Mouse (Mus musculus): ENCODE results near the gene Cnot1. TPM values are rescaled to one million over a fixed set of nuclear protein-coding genes. Genes with fewer than 3 reads are reported as not detected.

Gene Cnot1
- polyA plus RNA-seq, 1 experiment: 94.5 TPM

DNA sequence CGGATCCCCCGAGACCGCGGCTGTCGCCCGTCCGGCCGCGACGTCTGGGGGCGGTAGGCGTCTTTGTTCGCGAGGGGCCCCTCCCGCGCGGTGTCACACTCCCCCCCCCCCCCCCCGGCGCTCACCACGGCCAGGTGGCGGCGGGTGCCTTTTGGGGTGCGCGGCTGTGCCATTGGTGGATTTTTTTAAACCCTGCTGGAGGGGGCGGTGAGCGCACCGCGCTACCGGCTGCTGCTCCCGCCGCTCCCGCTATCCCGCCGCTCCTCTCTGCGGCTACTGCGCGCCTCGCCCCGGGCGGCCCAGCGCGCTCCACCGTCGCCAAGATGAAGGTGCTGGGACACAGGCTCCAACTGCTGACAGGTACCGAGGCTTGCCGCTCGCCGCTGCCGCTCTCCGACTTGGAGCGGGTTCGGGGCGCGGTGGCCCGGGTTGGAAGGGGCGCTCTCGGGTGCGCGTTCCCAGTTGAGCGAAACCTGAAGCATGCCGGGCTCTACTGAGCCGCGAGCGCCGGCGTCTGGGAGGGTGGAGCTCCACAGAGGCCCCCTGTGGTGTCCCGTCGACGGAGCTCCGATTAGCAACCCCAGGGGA is 129.1 kb downstream of the Cnot1 start:
- TF ChIP-seq CTCF (IDR thresholded peaks at IDR 0.05; ENCODE audit: insufficient read depth, low read length) (no peak), POLR2A (IDR thresholded peaks at IDR 0.05; ENCODE audit: borderline replicate concordance, extremely low read depth, low read depth, low read length) (no peak)
- DNase-seq: peak; percentile 6
- under 1% methylated on average over 64 of the region's 70 CpGs for WGBS
- Histone ChIP-seq H3K4me3 (replicated peaks; ENCODE audit: extremely low read depth, low read depth, low read length) (peak overlapping the region; percentile 25), H3K4me1 (ENCODE audit: control insufficient read depth, insufficient read depth, low read length) (no peaks in the 10 kb centered on the region)

DNA sequence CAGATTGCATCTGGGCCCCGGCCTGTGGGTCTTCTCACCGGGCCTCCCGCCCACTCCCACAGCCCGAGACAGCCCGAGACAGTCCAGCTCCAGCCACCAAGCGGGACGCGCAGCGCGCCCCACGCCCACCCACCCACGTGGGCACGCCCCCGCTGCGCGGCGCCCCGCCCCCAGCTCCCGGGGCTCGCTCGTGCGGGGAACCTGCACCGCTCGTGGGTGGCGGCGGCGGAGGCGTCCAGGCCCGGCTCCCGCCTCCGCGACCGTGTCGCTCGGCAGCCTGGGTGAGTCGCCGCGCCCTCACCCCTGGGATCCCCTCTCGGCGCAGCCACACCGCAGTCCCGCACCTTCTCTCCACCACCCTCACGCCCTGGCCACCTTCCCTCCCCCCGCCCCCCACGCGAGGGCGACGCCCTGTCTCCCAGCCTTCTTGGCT is 129.7 kb downstream of the Cnot1 start:
- 2% methylated on average over 46 of the region's 48 CpGs for WGBS
- Histone ChIP-seq H3K4me3 (replicated peaks; ENCODE audit: extremely low read depth, low read depth, low read length) (peak overlapping the region; percentile 25), H3K4me1 (ENCODE audit: control insufficient read depth, insufficient read depth, low read length) (no peaks in the 10 kb centered on the region)
- no peak for TF ChIP-seq CTCF (IDR thresholded peaks at IDR 0.05; ENCODE audit: insufficient read depth, low read length)
- TF ChIP-seq POLR2A (IDR thresholded peaks at IDR 0.05; ENCODE audit: borderline replicate concordance, extremely low read depth, low read depth, low read length): no peak
- DNase-seq: no peak

DNA sequence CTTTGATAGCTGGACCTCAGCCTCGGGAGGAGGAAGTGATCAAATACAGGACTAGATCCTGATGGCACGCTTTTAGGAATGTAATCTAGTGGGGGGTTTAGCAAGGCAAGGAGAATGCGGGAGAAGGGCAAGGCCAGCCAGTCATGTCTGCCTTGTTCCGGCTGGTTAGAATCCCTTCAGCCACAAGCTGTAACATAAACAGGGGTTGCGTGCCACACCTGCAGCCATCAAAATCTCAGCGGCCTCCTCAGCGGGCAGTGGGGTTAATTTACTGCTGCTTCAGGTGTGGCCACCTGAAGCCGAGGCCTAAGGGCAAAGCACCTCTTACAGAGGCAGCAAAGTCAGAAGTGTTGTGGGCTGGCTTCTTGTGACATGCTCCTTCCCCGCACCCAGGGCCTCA is 130.6 kb downstream of the Cnot1 start, which contains the start of gene Ndrg4:
Gene Ndrg4, plus strand, starts transcription at position 350 of the 400 bp plus-strand sequence.
- H3K4me3 ChIP-seq (replicated peaks; ENCODE audit: extremely low read depth, low read depth, low read length): peak within 1 kb of the TSS; percentile 25
- DNase-seq: no peak
- no peaks in the 10 kb centered on the region for H3K4me1 ChIP-seq (ENCODE audit: control insufficient read depth, insufficient read depth, low read length)
- 39% methylated on average over 9 of the region's 9 CpGs for WGBS
- TF ChIP-seq POLR2A (IDR thresholded peaks at IDR 0.05; ENCODE audit: borderline replicate concordance, extremely low read depth, low read depth, low read length) (no peak), CTCF (IDR thresholded peaks at IDR 0.05; ENCODE audit: insufficient read depth, low read length) (no peak)

DNA sequence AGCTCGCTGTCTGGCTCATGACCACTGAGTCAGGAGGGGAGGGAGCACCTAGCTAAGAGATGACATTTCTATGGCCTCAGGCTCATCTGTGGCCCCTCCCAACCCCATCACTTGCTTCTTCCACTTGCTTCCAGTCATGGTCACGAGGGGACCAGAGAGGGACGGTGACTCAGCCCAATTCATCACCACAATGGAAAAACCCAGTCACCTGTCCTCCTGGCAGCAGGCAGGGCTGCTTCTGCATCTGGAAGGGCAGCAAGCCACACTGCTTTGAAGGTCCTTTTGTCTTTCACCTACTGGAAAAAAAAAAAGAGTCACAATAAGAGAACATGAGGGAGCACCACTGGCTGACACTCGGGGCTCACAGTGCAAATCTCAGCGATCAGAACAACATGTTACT is 134.5 kb downstream of the Cnot1 start:
- 62% methylated on average over 5 of the region's 5 CpGs for WGBS
- Histone ChIP-seq H3K4me3 (replicated peaks; ENCODE audit: extremely low read depth, low read depth, low read length) (no peak overlapping the region), H3K4me1 (ENCODE audit: control insufficient read depth, insufficient read depth, low read length) (no peaks in the 10 kb centered on the region)
- no peak for DNase-seq
- TF ChIP-seq CTCF (IDR thresholded peaks at IDR 0.05; ENCODE audit: insufficient read depth, low read length) (no peak), POLR2A (IDR thresholded peaks at IDR 0.05; ENCODE audit: borderline replicate concordance, extremely low read depth, low read depth, low read length) (no peak)

DNA sequence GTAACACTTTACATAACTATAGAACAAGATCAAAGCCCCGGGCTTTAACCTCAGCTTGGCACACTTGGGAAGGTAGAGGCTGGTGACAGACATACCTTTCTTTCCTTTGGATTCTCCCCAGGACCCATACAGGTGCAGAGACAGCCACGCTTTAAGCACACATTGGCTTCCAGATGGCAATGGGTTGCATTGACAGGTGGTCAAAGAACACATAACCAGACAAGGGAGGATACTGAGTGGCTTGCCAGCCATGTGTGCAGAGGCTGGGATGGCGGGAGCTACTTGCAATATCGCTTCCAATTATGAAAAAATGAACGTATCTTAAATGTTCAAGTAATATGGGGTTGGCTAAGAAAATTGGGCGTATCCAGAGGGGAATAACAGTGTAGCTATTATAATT is 135.4 kb downstream of the Cnot1 start:
- TF ChIP-seq POLR2A (IDR thresholded peaks at IDR 0.05; ENCODE audit: borderline replicate concordance, extremely low read depth, low read depth, low read length) (no peak), CTCF (IDR thresholded peaks at IDR 0.05; ENCODE audit: insufficient read depth, low read length) (no peak)
- WGBS: 82% methylated on average over 6 of the region's 6 CpGs

DNA sequence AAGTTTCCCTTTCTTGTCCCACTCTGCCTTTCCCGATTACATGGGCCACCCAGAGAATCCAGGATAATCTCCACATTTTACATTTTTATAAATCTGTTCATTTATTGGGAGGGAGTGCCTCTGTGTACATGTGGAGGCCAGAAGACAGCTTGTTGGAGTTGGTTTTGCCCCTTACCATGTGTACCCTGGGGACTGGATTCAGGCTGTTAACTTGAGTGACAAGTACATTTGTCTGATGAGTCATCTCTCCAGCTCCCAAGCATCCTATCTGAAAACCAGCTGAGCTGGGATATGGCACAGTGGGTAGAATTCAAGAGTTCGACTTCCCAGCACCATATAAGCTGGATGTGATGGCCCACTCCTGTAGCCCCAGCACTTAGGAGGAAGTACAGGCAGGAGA is 137.3 kb downstream of the Cnot1 start:
- TF ChIP-seq CTCF (IDR thresholded peaks at IDR 0.05; ENCODE audit: insufficient read depth, low read length) (no peak), POLR2A (IDR thresholded peaks at IDR 0.05; ENCODE audit: borderline replicate concordance, extremely low read depth, low read depth, low read length) (no peak)

More for the DNA sequence above, 135.4 kb downstream of the Cnot1 start:
- Histone ChIP-seq H3K4me1 (ENCODE audit: control insufficient read depth, insufficient read depth, low read length) (no peaks in the 10 kb centered on the region), H3K4me3 (replicated peaks; ENCODE audit: extremely low read depth, low read depth, low read length) (no peak overlapping the region)
- no peak for DNase-seq

More for the DNA sequence above, 137.3 kb downstream of the Cnot1 start:
- WGBS: 75% methylated on average over 2 of the region's 2 CpGs
- DNase-seq: no peak
- Histone ChIP-seq H3K4me1 (ENCODE audit: control insufficient read depth, insufficient read depth, low read length) (no peaks in the 10 kb centered on the region), H3K4me3 (replicated peaks; ENCODE audit: extremely low read depth, low read depth, low read length) (no peak overlapping the region)

Other genes starting within 250 kb of the Cnot1 start
- gene Prss54, start 231.1 kb downstream of the Cnot1 start, polyA plus RNA-seq (2012; rRNA removed): 0.10 TPM in 1 of 2 replicates, not detected in the other
- gene Gins3, start 174.0 kb downstream of the Cnot1 start, polyA plus RNA-seq (2012; rRNA removed): 0.91 and 1.3 TPM in 2 replicates
- gene Ndrg4, start 130.5 kb downstream of the Cnot1 start, polyA plus RNA-seq (2012; rRNA removed): 17.4 and 21.5 TPM in 2 replicates
- gene Setd6, start 91.6 kb downstream of the Cnot1 start, polyA plus RNA-seq (2012; rRNA removed): 8.9 and 13.8 TPM in 2 replicates
- gene Sap18b, start 17.9 kb upstream of the Cnot1 start, polyA plus RNA-seq (2012; rRNA removed): 30.0 and 33.3 TPM in 2 replicates
- gene Slc38a7, start 46.1 kb upstream of the Cnot1 start, polyA plus RNA-seq (2012; rRNA removed): 21.8 and 26.3 TPM in 2 replicates
- 51.4 and 70.8 TPM in 2 replicates for gene Got2, start 81.1 kb upstream of the Cnot1 start, polyA plus RNA-seq (2012; rRNA removed)

All from lung, adult 2 months (tissue).